Mouse (Mus musculus) erythroid progenitor cell, adult 5-6 weeks (primary cell): ENCODE measurements around the gene Fuca1. TPM values are rescaled to one million over a fixed set of nuclear protein-coding genes. Genes with fewer than 3 reads are reported as not detected.

Experiments
- ATAC-seq: replicated peaks from 2 replicates; pipeline ENCODE4 v1.8.0; 2016; ENCODE audit warnings: moderate number of reproducible peaks, mild to moderate bottlenecking, moderate TSS enrichment, inconsistent platforms; ENCODE audit not compliant: poor library complexity, low FRiP score, severe bottlenecking
- total RNA-seq, 2 experiments: library from RNA; stranded (forward) in 1 of 2; stranded (reverse) in 1 of 2; fragments of 150-400 nt in 1 of 2; fragments of 186-747, 209-891 nt in 1 of 2; gene quantifications; 2 replicates each; pipeline versions ENCODE4 v1.2.3 to v1.2.4; 2015 to 2017; ENCODE audit warnings: low replicate concordance in 2 of 2

Fuca1 gene
- total RNA-seq (2015; ENCODE audit: low replicate concordance) (23.1 and 45.3 TPM in 2 replicates), total RNA-seq (2017; ENCODE audit: low replicate concordance) (38.9 and 50.2 TPM in 2 replicates)

GRCm38 (mm10) chr4:135920304-135921241 is at the start of gene Fuca1:
Fuca1 (plus strand) TSS chr4:135920735.
- peak; percentile 95 for ATAC-seq

GRCm38 (mm10) chr4:135872015-135872414 is 48.5 kb upstream of the Fuca1 start:
- ATAC-seq = no peak

GRCm38 (mm10) chr4:135872589-135873391 is 47.7 kb upstream of the Fuca1 start:
- no peak for ATAC-seq

- ATAC-seq = peak; percentile 84
Observed at GRCm38 (mm10) chr4:135873526-135874202, 46.9 kb upstream of the Fuca1 start, which contains the start of gene Pnrc2. Pnrc2 (minus strand) TSS chr4:135873850.

GRCm38 (mm10) chr4:135874564-135875535 is 45.7 kb upstream of the Fuca1 start:
- ATAC-seq = no peak

- no peak for ATAC-seq
Observed at GRCm38 (mm10) chr4:135875546-135875945, 45.0 kb upstream of the Fuca1 start.

GRCm38 (mm10) chr4:135875991-135876582 is 44.4 kb upstream of the Fuca1 start:
- ATAC-seq = peak; percentile 16

- ATAC-seq = peak; percentile 8; the same call in 1 of the 2 replicates
Observed at GRCm38 (mm10) chr4:135876583-135877020, 43.9 kb upstream of the Fuca1 start.

GRCm38 (mm10) chr4:135877742-135878141 is 42.8 kb upstream of the Fuca1 start:
- ATAC-seq = no peak

GRCm38 (mm10) chr4:135879021-135879420 is 41.5 kb upstream of the Fuca1 start:
- no peak for ATAC-seq

- ATAC-seq = no peak
Observed at GRCm38 (mm10) chr4:135880018-135880417, 40.5 kb upstream of the Fuca1 start.

GRCm38 (mm10) chr4:135880576-135880975 is 40.0 kb upstream of the Fuca1 start:
- ATAC-seq = no peak

GRCm38 (mm10) chr4:135882023-135882422 is 38.5 kb upstream of the Fuca1 start:
- no peak for ATAC-seq

- ATAC-seq = no peak
Observed at GRCm38 (mm10) chr4:135883401-135883851, 37.1 kb upstream of the Fuca1 start.

GRCm38 (mm10) chr4:135883881-135884516 is 36.5 kb upstream of the Fuca1 start:
- no peak for ATAC-seq

- no peak for ATAC-seq
Observed at GRCm38 (mm10) chr4:135884531-135884930, 36.0 kb upstream of the Fuca1 start.

GRCm38 (mm10) chr4:135885676-135886075 is 34.9 kb upstream of the Fuca1 start:
- no peak for ATAC-seq

GRCm38 (mm10) chr4:135886184-135886583 is 34.4 kb upstream of the Fuca1 start:
- ATAC-seq = no peak
